Mouse (Mus musculus) brain, embryonic 18.5 days (tissue): ENCODE data around the gene Ptpn18.
"Not testable (repeated sequence)": the region's sequence is repeated elsewhere in the genome, so short reads cannot be mapped to it uniquely, and the experiment has no call there.

ENCODE experiments used
- DNase-seq: peaks from one replicate; pipeline ENCODE4 v3.0.0-alpha.2; 2012; ENCODE audit warnings: low read depth, low spot score

Ptpn18 gene

DNA sequence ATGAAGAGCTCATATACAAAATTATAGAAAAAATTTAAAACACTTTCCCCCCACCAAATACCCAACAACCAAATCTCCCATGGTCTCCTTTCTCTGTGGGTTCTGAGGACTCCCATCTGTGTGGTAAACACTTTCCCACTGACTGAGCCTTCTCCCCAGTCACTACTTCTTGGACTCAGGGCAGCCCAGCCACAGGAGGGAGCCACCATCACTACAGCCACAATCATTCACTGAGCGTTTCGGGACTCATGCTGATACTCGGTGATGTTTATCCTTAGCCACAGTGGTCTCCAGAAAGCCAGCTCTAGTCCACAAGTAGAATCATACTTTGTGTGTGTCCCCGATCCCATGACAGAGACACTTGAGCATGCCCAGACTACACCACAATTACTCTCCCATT lies 53.5 kb downstream of the Ptpn18 start:
- no peak for DNase-seq

DNA sequence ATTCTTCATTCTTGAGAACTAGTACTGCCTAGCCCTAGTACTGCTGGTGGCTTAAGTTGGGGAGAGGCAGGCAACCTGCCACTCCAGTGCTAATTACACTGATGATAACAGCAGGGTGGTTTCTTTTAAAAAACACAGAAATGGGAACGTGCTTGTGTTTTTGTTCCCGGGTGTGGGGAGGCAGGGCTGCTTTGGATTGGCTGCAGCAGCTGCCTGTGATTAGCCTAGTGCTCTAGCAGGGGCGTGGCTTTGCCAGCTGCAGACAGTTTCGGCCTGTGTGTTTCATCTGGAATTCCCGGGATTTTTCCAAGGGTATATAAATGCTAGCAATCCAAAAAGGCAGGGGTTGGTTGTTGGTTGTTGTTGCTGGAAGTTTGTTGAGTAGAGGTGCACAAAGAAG lies 57.0 kb downstream of the Ptpn18 start:
- no peak for DNase-seq

DNA sequence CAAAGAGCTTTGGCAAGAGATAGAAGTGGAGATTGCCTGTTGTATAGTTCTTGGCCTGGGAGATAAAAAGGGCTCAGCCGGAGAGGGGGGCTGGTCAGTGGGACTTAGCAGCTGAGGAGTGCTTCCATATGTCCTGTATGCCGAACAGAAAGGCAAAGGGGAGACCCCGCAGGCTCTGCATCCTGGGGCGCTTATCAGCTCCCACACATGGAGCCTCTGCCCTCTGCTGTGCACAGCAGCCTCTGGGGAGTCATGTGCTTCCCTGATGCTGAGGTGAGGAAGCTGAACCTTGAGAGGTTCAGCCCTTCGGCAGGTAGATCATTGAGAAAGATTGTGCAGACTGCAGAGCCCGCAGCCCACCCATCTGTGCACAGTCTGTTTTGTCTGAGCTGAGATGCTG lies 57.7 kb downstream of the Ptpn18 start:
- DNase-seq: not testable (repeated sequence)

GRCm38 (mm10) chr1:34517797-34518196 lies 58.2 kb downstream of the Ptpn18 start:
- not testable (repeated sequence) for DNase-seq

DNA sequence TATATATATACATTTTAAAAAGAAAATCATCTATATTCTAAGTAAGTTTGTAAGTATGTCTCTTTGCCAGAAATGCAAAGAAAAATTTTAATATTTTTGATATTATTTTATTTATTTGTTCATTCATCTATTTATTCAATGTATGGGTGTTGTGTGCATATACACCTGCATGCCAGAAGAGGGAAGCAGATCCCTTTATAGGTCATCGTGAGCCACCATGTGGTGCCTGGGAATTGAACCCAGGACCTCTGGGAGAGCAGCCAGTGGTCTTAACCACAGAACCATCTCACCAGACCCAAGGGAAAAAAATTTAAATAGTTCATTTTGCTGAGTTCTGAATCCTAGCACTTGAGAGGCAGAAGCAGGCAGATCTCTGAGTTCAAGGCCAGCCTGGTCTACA lies 58.7 kb downstream of the Ptpn18 start:
- no peak for DNase-seq

DNA sequence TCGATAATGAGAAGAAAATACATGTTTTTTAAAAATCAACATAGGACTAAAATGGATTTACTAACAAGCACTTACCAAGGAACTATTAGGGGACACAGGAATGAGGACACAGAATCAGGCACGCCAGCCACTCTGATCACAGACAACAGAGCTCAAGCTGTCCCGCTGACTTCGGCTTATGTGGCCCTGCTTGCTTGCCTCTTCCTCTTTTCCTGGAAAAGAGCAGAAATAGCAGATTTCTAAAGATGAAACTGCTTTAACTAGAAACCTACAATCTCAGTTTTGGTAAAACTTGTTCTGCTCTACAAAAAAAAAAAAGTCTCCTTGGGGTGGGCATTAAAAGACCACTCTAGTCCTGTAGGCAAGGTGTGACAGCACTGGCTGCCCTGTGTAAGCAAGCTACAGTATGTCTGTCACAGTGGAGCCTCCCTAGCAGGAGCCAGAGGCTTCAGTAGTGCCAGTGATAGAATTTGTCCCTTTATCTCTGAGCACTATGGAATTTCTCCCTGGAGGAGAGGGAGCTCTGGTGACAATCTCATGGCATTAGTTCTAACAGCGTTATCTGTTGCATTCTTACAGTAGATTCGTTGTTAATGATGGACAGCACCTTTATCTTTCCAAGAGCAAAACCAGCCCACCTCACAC lies 62.8 kb downstream of the Ptpn18 start:
- no peak for DNase-seq

DNA sequence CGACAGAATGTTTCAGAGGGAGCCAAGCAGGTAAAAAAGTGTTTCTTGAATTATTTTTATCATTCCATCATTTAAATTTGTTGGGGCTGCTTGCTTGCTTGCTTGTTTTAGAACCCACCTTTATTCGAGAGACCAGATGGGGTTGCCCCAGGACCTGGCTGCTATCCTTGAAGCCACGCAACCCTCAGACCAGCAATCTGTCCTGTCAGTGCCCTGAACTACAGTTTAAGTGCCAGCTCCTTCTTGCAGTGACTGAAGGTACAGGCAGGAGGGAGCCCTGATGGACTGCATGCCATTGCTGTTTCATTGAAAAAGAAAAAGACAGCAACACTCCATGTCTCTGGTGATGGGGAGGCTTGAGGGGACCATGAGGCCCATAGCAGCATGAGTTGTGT lies 63.3 kb downstream of the Ptpn18 start:
- no peak for DNase-seq

GRCm38 (mm10) chr1:34523647-34524046 lies 64.1 kb downstream of the Ptpn18 start:
- DNase-seq: no peak
